Mouse (Mus musculus): ENCODE results near the gene 4921509C19Rik.
"Not testable (repeated sequence)": the region's sequence is repeated elsewhere in the genome, so short reads cannot be mapped to it uniquely, and the experiment has no call there.

Gene 4921509C19Rik

GRCm38 (mm10) chr2:151476053-151476452 lies at the start of gene 4921509C19Rik:
TSS of gene 4921509C19Rik (minus strand) at chr2:151476153.
- not testable (repeated sequence) for DNase-seq (ENCODE audit: low spot score)

GRCm38 (mm10) chr2:151525520-151525919 lies 49.6 kb upstream of the 4921509C19Rik start:
- no peak for DNase-seq (ENCODE audit: low spot score)

GRCm38 (mm10) chr2:151524324-151525041 lies 48.5 kb upstream of the 4921509C19Rik start:
- DNase-seq (ENCODE audit: low spot score): no peak

- no peak for DNase-seq (ENCODE audit: low spot score)
Observed at GRCm38 (mm10) chr2:151519000-151519399, 43.0 kb upstream of the 4921509C19Rik start.

GRCm38 (mm10) chr2:151513525-151514285 lies 37.8 kb upstream of the 4921509C19Rik start:
- DNase-seq (ENCODE audit: low spot score): no peak

- DNase-seq (ENCODE audit: low spot score): peak; percentile 46
Observed at GRCm38 (mm10) chr2:151512199-151512598, 36.2 kb upstream of the 4921509C19Rik start.

- DNase-seq (ENCODE audit: low spot score): no peak
Observed at GRCm38 (mm10) chr2:151504226-151504625, 28.3 kb upstream of the 4921509C19Rik start.

- DNase-seq (ENCODE audit: low spot score): no peak
Observed at GRCm38 (mm10) chr2:151500442-151501007, 24.6 kb upstream of the 4921509C19Rik start.

- no peak for DNase-seq (ENCODE audit: low spot score)
Observed at GRCm38 (mm10) chr2:151498358-151498757, 22.4 kb upstream of the 4921509C19Rik start.

GRCm38 (mm10) chr2:151494035-151494803 lies 18.3 kb upstream of the 4921509C19Rik start, which contains the start of gene Nsfl1c:
TSS of gene Nsfl1c (plus strand) at chr2:151494182.
- peak; percentile 96 for DNase-seq (ENCODE audit: low spot score)

- DNase-seq (ENCODE audit: low spot score): no peak
Observed at GRCm38 (mm10) chr2:151486496-151486895, 10.5 kb upstream of the 4921509C19Rik start.

- not testable (repeated sequence) for DNase-seq (ENCODE audit: low spot score)
Observed at GRCm38 (mm10) chr2:151434971-151435370, 41.0 kb downstream of the 4921509C19Rik start.

- DNase-seq (ENCODE audit: low spot score): not testable (repeated sequence)
Observed at GRCm38 (mm10) chr2:151434203-151434602, 41.8 kb downstream of the 4921509C19Rik start.

All from ovary, postnatal 36 days (tissue).